Mouse (Mus musculus) layer of hippocampus, postnatal 10 days (tissue): ENCODE measurements around the gene Dner. TPM values are rescaled to one million over a fixed set of nuclear protein-coding genes. Genes with fewer than 3 reads are reported as not detected.

Source experiments
- DNase-seq, 2 experiments: peaks; one replicate each; pipeline ENCODE4 v3.0.0; 2021; ENCODE audit warnings: low spot score in 2 of 2
- total RNA-seq, 2 experiments: library from RNA; stranded (reverse); gene quantifications; 2 replicates each; pipeline ENCODE4 v1.2.3; 2021

Gene Dner
- total RNA-seq, 2 experiments from 2014 or later, result 228 to 234 TPM

DNA sequence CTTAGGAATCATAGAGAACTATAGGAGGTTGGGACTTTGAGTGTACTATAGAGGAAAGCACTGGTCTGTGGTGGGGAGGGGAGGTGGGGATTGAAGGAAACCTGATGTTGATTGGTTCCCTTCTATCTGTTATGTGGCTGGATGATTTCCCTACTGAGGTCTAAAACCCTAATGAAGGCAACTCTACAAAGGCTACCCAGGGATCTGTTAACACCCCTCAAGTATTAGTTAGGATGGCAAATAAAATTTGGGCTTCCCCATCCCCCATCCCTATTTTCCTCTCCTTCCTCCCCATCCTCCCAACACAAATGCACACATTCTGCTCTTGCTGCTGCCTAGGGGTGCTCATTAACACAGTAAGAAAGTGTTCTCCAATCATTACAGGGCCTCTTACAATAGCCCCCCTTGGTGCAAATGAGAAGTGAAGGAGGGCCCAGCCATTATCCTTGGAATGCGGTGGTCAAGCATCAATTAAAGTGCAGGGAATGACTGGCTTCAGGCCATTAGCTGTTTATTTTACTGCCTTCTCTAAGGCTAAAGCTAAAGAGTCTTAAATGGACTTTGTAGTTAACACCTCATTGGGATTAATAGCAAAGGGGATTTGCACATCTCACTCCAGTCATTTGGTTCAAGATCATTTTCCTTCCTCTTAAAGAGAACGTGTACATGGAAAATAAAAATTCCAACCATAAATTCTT, 146.5 kb downstream of the Dner start:
- DNase-seq, result no peak

- no peak for DNase-seq
Observed at GRCm38 (mm10) chr1:84536069-84536468, 160.0 kb downstream of the Dner start.

DNA sequence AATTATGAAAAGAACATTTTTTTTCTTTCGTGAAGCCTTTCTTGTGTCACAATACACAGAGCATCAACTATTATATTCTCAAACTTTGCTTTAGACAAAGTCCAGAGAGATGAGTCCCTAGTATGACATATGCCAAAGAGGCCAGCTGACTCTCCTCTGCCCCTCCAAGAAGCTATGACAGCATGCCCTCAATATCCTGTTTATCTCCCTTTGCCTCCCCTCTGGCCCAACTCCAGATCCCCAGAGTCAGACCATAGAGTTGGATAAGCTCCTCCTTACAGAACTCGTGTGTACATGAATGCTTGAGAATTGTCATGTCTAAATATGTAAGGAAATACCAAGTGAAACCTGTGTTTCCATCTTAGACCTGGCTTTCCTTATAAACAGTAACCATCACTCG, 170.5 kb downstream of the Dner start:
- DNase-seq, result no peak

- no peak for DNase-seq
Observed at GRCm38 (mm10) chr1:84524413-84524812, 171.6 kb downstream of the Dner start.

- peak; percentile 21 to 36 for DNase-seq
Observed at GRCm38 (mm10) chr1:84522963-84523280, 173.1 kb downstream of the Dner start.

- DNase-seq, result no peak
Observed at GRCm38 (mm10) chr1:84522256-84522962, 173.6 kb downstream of the Dner start.

- DNase-seq, result no peak
Observed at GRCm38 (mm10) chr1:84518347-84518746, 177.7 kb downstream of the Dner start.

DNA sequence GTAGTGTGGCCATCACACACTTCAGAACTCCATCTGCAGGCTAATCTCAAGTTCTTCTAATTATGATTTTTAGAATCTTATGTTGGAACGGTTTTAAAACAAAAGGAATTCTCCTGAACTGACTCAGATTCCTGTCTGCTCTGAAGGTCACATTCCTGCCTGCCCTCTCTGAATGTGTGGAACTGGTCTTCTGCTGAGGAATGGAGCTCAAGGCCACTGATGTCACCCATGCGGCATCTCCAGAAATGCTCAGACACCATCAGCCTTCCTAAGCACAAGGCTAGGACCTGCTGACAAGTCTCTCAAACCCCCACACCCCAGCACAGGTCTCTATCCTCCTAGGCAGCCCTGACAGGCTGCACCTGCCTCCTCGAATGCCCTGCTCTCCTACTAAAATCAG, 182.8 kb downstream of the Dner start:
- DNase-seq, result no peak

DNA sequence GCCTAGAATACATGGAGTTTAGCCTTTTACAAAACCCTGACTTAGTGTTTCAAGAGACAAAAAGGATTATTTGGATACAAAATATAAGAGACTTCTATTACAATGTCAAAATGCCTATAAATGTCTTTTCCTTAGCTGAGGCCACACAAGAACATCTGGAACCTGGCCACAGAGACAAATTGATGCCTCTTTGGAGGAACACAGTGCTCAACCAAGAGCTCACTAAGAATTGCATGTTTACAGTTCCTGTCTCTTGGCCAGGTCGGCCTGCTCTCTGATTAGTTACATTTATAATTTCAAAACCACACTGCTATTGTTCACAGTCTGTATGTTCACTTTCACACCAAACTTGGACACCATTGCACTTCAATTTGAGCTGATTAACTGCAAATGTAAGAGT, 187.5 kb downstream of the Dner start:
- DNase-seq, result no peak

GRCm38 (mm10) chr1:84507568-84507967, 188.5 kb downstream of the Dner start:
- DNase-seq, result no peak

DNA sequence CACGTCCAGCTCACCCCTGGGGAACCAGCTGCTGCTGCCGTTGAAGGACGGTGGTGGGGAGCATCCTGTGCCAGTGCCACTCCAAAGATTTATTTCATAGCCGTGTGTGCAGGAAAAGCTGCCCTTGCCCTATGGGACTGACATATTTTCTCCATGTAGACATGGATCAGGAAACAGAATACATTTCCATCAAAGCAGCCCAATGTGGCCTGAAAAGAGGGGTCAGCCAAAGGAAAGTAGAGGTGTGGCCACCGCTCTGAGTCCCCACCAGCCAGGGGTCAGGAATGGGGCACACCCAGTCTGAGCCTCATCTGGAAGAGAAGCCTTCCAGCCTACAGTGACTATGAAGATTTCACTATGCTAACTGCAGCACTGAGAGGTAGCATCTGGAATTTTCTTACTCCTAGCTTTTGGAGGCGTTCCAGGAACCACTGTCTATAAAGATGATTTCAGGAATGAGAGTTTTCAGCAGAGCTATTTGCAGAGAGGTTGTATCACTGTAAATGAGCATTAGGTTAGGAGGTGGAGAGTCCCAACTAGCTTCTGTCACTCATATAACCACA, 189.0 kb downstream of the Dner start:
- no peak for DNase-seq

DNA sequence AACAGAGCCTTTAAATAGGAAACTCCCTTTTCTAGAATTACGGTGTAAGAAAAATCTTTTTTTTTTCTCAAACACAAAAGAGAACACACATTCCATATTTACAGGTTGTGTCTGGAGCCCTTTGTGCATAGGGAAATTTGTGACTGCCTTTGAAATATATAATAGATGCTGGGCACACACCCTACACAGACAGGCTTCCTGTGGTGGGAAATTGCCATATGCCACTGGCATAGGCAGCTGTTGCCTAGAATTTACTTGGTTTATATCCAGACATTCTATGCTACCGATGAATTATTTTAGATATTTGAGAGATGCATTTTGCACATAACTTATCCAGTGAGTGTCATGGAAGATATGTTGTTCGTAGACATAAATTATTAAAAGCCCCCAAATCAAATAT, 195.3 kb downstream of the Dner start:
- no peak for DNase-seq

DNA sequence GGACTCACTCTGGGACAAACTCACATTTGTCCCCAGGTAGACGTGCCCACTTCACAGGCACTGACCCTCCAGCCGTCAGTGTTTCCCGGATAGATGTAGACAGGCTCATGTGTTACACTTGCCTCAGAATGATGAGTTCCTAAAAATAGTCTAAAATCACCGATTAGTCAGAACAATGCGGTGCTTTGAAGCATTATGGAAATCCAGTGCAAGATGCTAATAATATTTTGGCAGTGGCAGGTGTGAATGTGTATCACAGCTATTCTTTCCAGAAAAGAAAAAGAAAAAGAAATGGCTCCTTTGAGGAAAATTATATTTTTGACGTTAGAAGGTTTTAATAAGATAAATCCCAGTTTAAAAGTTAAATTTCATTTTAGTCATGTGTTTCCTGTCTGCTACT, 204.3 kb downstream of the Dner start:
- DNase-seq, result no peak

DNA sequence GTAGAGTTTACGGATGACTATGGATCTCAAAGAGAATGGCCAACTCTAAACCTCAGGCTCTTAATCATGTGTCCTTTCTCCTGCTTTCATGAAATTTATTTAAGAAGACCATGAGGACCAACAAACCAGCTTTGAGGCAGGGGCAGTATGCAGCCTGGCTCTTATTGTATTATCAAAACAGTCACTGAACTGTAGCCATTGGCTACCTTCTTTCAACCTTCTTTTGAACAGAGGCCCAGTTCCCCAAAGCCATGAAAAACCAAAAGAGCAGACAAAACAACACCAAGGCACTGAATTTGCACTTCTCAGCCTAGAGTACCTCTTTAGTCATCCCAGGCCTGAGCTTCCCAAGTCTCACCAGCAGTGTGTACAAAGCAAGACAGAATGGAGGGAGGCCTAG, 207.5 kb downstream of the Dner start:
- DNase-seq, result no peak

DNA sequence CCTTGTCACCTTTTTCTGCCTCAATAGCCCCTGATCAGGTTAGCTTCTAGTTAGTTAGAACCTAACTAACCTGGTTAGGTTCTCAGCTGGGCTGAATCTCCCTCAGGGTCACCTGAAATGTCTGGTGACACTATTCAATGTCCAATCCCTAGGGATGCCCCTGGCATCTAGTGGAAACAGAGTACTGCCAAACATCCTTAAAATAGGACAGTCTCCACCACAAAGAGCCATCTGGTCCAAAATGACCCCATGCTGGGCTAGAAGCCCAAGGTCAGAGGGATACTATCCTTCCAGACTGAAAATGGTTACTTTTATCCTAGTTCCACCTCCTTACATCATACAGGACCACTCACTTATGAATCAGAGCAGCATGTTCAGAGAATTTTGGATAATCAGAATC, 211.0 kb downstream of the Dner start:
- DNase-seq, result no peak

- no peak for DNase-seq
Observed at GRCm38 (mm10) chr1:84484577-84484976, 211.4 kb downstream of the Dner start.

- DNase-seq, result no peak
Observed at GRCm38 (mm10) chr1:84479976-84480375, 216.0 kb downstream of the Dner start.

GRCm38 (mm10) chr1:84474274-84474673, 221.7 kb downstream of the Dner start:
- no peak for DNase-seq

DNA sequence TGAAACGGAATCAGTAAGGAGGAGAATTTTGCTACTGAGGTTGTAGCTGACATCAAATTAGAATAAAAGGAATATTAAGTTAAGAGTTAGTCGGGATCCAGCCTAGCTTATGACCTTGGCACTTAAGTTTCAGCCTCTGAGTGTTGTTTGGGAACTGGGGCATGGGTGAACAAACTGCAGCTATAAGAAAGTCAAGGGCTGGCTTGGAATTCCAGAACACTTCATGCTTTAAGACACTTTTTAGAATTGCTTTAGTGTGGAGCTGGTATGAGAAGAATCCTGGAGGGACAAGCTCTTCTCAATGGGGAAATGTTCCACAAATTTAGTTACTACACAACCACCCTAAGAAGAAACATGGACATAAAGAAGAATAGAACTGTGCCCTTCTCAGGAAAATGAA, 223.8 kb downstream of the Dner start:
- DNase-seq, result peak in 1 of 2 experiments; percentile 2

- peak in 1 of 2 experiments; percentile 14 for DNase-seq
Observed at GRCm38 (mm10) chr1:84470342-84470741, 225.7 kb downstream of the Dner start.

- peak in 1 of 2 experiments; percentile 8 for DNase-seq
Observed at GRCm38 (mm10) chr1:84467664-84468063, 228.4 kb downstream of the Dner start.

DNA sequence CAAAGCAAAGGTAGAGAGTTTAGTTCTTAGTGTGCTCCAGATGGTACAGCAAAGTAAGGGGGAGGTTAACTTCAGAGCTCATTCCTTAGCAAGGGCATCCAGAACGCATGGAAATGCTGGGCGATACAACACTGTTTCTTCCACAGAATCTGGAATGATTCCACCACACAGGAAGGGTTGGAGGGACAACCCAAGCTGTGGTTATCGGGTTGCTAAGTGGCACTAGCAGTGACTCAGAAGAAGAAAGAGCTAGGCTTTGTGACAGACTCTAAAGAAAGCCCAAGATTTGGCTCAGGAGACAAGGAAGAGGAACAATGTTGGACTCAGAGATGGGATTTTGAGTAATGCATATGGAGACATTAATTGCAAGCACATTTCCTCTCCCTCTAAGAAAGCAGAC, 231.3 kb downstream of the Dner start:
- DNase-seq, result peak in 1 of 2 experiments; percentile 9
